Mouse (Mus musculus): ENCODE results near the gene Tmprss11d. TPM values are rescaled to one million over a fixed set of nuclear protein-coding genes. Genes with fewer than 3 reads are reported as not detected.
"Not testable (repeated sequence)": the region's sequence is repeated elsewhere in the genome, so short reads cannot be mapped to it uniquely, and the experiment has no call there.

Tmprss11d gene
- polyA plus RNA-seq, 1 experiment: 0.04 TPM

DNA sequence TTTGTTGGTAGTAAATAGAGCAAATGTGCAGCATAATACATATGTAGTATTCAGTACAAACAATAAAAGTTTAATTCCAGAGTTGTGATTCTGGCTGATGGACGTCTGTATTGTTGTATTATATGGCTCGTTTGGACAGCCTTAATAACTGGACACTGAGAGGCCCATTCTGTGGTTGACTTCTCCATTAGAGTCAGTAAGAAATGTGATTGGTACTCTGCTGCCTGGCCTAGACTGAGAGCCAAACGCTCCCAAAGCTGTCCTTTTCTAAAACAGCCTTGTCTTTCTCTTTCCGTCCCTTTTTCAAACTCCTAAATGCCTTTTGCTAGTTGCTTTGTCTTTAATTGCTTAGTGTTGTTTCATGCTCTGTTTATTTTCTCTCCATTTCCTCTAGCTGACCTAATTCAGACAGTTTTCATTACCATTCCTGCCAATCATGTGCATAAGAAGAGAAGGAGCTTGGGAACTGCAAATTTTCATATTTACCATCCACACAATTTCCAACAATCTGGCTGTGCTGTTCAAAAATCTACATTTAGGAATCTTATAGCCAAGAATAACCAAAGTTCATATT, 13.7 kb downstream of the Tmprss11d start:
- H3K4me1 ChIP-seq (ENCODE audit: control insufficient read depth, insufficient read depth, insufficient read length): no peaks in the 10 kb centered on the region
- no peak for TF ChIP-seq CTCF (IDR thresholded peaks at IDR 0.05; ENCODE audit: extremely low read depth, insufficient read depth, insufficient read length, insufficient replicate concordance)
- TF ChIP-seq POLR2A (IDR thresholded peaks at IDR 0.05; ENCODE audit: low read depth, low read length): no peak
- no peaks in the 10 kb centered on the region for H3K36me3 ChIP-seq (ENCODE audit: control insufficient read depth, insufficient read depth, low read length)
- H3K4me3 ChIP-seq (ENCODE audit: extremely low read depth, insufficient read depth, insufficient read length): no peak overlapping the region
- DNase-seq (ENCODE audit: low read depth in 1 of 2, low spot score in 2 of 2): no peak
- H3K27me3 ChIP-seq (ENCODE audit: control insufficient read depth, insufficient read depth, low read length): no peaks in the 10 kb centered on the region
- 69% methylated on average over 4 of the region's 4 CpGs for WGBS
- no peak overlapping the region for H3K27ac ChIP-seq (ENCODE audit: insufficient read depth, low read length)

DNA sequence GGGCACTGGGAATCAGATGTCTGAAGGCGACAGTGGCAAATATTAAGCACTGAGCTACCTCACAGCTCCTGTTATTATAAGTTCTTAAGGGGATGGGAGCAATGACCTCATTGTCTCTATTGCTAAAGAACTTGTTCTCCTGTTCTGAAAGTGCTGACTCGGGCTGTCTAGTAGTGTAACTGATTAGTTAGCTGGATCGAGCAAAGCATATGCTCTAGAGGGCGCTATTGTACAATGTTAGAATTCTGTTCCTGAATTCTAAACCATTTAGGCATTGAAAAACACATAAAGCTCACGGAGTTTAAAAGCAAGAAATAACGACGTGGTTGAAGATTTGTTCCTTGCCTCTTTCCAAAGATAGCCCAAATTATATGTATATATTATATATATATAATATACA, 20.3 kb downstream of the Tmprss11d start:
- 18% methylated on average over 7 of the region's 7 CpGs for WGBS

DNA sequence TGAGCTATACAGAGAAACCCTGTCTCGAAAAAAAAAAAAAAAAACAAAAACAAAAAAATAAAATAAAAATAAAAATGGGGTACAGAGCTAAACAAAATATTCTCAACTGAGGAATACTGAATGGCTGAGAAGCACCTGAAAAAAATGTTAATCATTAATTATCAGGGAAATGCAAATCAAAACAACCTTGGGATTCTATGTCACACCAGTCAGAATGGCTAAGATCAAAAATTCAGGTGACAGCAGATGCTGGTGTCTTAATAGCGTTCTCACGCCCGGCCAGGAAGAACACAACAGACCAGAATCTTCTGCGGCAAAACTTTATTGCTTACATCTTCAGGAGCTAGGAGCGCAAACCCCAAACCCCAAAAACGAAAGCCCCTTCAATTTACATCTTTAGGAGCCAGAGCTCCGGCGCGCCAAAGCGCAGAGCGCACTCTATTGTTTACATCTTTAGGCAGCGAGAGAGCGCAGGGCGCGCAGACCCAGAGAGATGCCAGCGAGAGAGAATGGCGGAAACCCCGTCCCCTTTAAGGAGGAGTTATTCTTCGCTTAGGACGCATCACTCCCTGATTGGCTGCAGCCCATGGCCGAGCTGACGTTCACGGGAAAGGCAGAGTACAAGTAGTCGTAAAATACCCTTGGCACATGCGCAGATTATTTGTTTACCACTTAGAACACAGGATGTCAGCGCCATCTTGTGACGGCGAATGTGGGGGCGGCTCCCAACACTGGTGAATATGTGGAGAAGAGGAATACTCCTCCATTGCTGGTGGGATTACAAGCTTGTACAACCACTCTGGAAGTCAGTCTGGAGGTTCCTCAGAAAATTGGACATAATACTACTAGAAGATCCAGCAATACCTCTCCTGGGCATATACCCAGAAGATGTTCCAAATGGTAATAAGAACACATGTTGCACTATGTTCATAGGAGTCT, 54.9 kb downstream of the Tmprss11d start:
- not testable (repeated sequence) for H3K4me3 ChIP-seq (ENCODE audit: extremely low read depth, insufficient read depth, insufficient read length); H3K27ac ChIP-seq (ENCODE audit: insufficient read depth, low read length); H3K4me1 ChIP-seq (ENCODE audit: control insufficient read depth, insufficient read depth, insufficient read length); DNase-seq (ENCODE audit: low read depth in 1 of 2, low spot score in 2 of 2); H3K36me3 ChIP-seq (ENCODE audit: control insufficient read depth, insufficient read depth, low read length); H3K27me3 ChIP-seq (ENCODE audit: control insufficient read depth, insufficient read depth, low read length)
- 58% methylated on average over 30 of the region's 30 CpGs for whole genome bisulfite sequencing

More for the DNA sequence above, 20.3 kb downstream of the Tmprss11d start:
- no peak for DNase-seq (ENCODE audit: low read depth in 1 of 2, low spot score in 2 of 2)
- Histone ChIP-seq H3K36me3 (ENCODE audit: control insufficient read depth, insufficient read depth, low read length) (no peaks in the 10 kb centered on the region), H3K4me1 (ENCODE audit: control insufficient read depth, insufficient read depth, insufficient read length) (no peaks in the 10 kb centered on the region), H3K27me3 (ENCODE audit: control insufficient read depth, insufficient read depth, low read length) (no peaks in the 10 kb centered on the region), H3K4me3 (ENCODE audit: extremely low read depth, insufficient read depth, insufficient read length) (no peak overlapping the region), H3K27ac (ENCODE audit: insufficient read depth, low read length) (no peak overlapping the region)
- TF ChIP-seq CTCF (IDR thresholded peaks at IDR 0.05; ENCODE audit: extremely low read depth, insufficient read depth, insufficient read length, insufficient replicate concordance) (no peak), POLR2A (IDR thresholded peaks at IDR 0.05; ENCODE audit: low read depth, low read length) (no peak)

DNA sequence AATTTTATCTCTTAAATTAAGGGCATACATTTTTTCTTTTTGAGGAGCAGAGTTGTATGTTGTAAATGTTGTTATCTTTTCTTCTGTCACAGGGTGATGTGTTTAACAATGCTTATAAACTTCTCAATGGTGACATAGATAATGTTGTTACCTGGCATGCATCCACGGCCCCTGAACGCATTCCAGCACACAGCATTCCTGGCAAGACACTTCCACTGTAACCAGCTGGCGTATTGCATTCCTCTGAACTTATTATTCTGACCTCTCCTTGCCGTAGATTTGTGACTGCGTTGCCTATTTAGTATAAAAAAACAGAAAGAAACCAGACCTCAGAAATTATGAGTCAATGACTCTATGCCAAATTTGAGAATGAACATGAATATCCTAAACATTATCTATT, 67.1 kb downstream of the Tmprss11d start:
- H3K4me1 ChIP-seq (ENCODE audit: control insufficient read depth, insufficient read depth, insufficient read length): no peaks in the 10 kb centered on the region
- no peak for DNase-seq (ENCODE audit: low read depth in 1 of 2, low spot score in 2 of 2)
- no peak overlapping the region for H3K4me3 ChIP-seq (ENCODE audit: extremely low read depth, insufficient read depth, insufficient read length)
- 86% methylated on average over 5 of the region's 5 CpGs for WGBS
- no peaks in the 10 kb centered on the region for H3K27me3 ChIP-seq (ENCODE audit: control insufficient read depth, insufficient read depth, low read length)
- TF ChIP-seq CTCF (IDR thresholded peaks at IDR 0.05; ENCODE audit: extremely low read depth, insufficient read depth, insufficient read length, insufficient replicate concordance) (no peak), POLR2A (IDR thresholded peaks at IDR 0.05; ENCODE audit: low read depth, low read length) (no peak)
- no peak overlapping the region for H3K27ac ChIP-seq (ENCODE audit: insufficient read depth, low read length)
- H3K36me3 ChIP-seq (ENCODE audit: control insufficient read depth, insufficient read depth, low read length): no peaks in the 10 kb centered on the region

DNA sequence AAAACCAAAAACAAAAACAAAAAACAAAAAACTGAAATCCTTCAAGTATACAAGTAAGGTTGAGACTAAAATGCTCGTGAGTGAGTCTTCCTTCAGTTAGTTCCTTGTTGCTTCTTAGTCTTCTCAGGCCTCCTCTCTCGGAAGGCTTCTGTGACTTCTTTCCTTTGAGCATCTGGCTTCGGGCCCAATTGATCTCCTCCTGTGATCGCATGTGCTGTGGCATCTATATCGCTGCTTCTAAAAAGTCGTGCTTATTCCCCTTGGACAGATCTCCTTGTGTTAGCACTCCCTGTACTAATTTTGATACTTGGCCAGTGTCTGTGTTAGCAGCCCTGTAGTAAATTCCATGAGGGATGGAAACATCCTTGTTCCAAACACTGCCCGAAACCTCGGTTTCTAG, 69.3 kb downstream of the Tmprss11d start:
- DNase-seq (ENCODE audit: low read depth in 1 of 2, low spot score in 2 of 2): no peak
- Histone ChIP-seq H3K4me1 (ENCODE audit: control insufficient read depth, insufficient read depth, insufficient read length) (no peaks in the 10 kb centered on the region), H3K27me3 (ENCODE audit: control insufficient read depth, insufficient read depth, low read length) (no peaks in the 10 kb centered on the region), H3K27ac (ENCODE audit: insufficient read depth, low read length) (no peak overlapping the region), H3K36me3 (ENCODE audit: control insufficient read depth, insufficient read depth, low read length) (no peaks in the 10 kb centered on the region), H3K4me3 (ENCODE audit: extremely low read depth, insufficient read depth, insufficient read length) (no peak overlapping the region)
- TF ChIP-seq POLR2A (IDR thresholded peaks at IDR 0.05; ENCODE audit: low read depth, low read length): no peak
- no peak for TF ChIP-seq CTCF (IDR thresholded peaks at IDR 0.05; ENCODE audit: extremely low read depth, insufficient read depth, insufficient read length, insufficient replicate concordance)
- 84% methylated on average over 8 of the region's 8 CpGs for WGBS

DNA sequence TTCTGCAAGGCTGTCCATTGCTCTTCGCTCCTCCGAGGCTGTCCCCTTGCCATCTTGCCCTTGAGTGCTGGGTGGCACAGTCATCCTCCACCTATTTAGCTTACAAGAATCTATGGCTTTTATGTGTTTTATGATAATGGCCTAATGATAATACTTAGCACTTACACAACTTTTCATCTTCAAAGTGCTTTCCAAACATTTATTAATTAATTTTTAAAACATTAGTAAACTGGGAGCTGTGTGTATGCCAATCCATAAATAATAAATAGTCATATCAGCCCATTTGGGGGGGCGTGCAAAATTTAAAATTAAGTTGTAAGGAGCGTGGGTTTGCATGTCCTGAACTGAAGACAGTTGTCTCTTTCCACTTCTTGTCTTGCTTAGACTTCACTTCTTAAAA, 84.0 kb downstream of the Tmprss11d start, which contains the start of gene Tmprss11c:
Gene Tmprss11c, minus strand, starts transcription at position 101 of the 400 bp plus-strand sequence.
- H3K4me1 ChIP-seq (ENCODE audit: control insufficient read depth, insufficient read depth, insufficient read length): no peaks in the 10 kb centered on the region
- no peak for DNase-seq (ENCODE audit: low read depth in 1 of 2, low spot score in 2 of 2)
- 74% methylated on average over 4 of the region's 4 CpGs for WGBS
- no peak within 1 kb of the TSS for H3K27ac ChIP-seq (ENCODE audit: insufficient read depth, low read length)
- H3K4me3 ChIP-seq (ENCODE audit: extremely low read depth, insufficient read depth, insufficient read length): no peak within 1 kb of the TSS
- H3K27me3 ChIP-seq (ENCODE audit: control insufficient read depth, insufficient read depth, low read length): no peaks in the 10 kb centered on the region
- H3K36me3 ChIP-seq (ENCODE audit: control insufficient read depth, insufficient read depth, low read length): no peaks in the 10 kb centered on the region
- TF ChIP-seq POLR2A (IDR thresholded peaks at IDR 0.05; ENCODE audit: low read depth, low read length) (no peak), CTCF (IDR thresholded peaks at IDR 0.05; ENCODE audit: extremely low read depth, insufficient read depth, insufficient read length, insufficient replicate concordance) (no peak)

Other genes with a start within 250 kb of the Tmprss11d start
- 0.85 and 0.86 TPM in 2 replicates for gene Uba6, start 200.6 kb downstream of the Tmprss11d start, polyA plus RNA-seq (2012; rRNA removed)
- gene Gnrhr, start 175.5 kb downstream of the Tmprss11d start, polyA plus RNA-seq (2012; rRNA removed): not detected in 2 replicates
- gene Tmprss11c, start 84.1 kb downstream of the Tmprss11d start, polyA plus RNA-seq (2012; rRNA removed): not detected in 2 replicates
- not detected in 2 replicates for gene Tmprss11a, start 95.6 kb upstream of the Tmprss11d start, polyA plus RNA-seq (2012; rRNA removed)
- gene Tmprss11g, start 145.2 kb upstream of the Tmprss11d start, polyA plus RNA-seq (2012; rRNA removed): not detected in 2 replicates

All from spleen, adult 2 months (tissue).